In genomic region chr19:25428338-25428962, GRCm38 (mm10) we compare ENCODE assay signal across 24 mouse cellular contexts.
DNase-seq lines count a peak whose midpoint lies in the region; ATAC-seq and TF ChIP-seq lines count a peak whose summit lies in the region.
"Had no signal": no experiment of that assay in that cellular context is flagged by ENCODE, and none has a peak within 500 bp of the region (broad histone marks: within the 10 kb centered on the region; RNA-seq: fewer than 3 reads in every experiment).

No protein-coding gene starts in this region.

- no peak overlapping the region for H3K4me2 ChIP-seq in heart, embryonic 13.5 days
- H3K4me2 ChIP-seq in myocyte (ENCODE audit: low read depth) = peak overlapping the region; percentile 50
- no peak overlapping the region for H3K4me2 ChIP-seq in kidney, embryonic 16.5 days (replicated peaks; ENCODE audit: low read depth, low read length)
- H3K4me2 ChIP-seq: limb, embryonic 15.5 days; lung, embryonic 14.5 days; midbrain, embryonic 12.5 days; neural tube, embryonic 12.5 days had no signal

- no peak for ATAC-seq in heart, embryonic 13.5 days (ENCODE audit: extremely low read depth, insufficient number of reproducible peaks, low FRiP score, low TSS enrichment)
- ATAC-seq in Patski = peak; percentile 92
- no peak for ATAC-seq in kidney, embryonic 16.5 days (ENCODE audit: low FRiP score, low TSS enrichment)
- ATAC-seq: forebrain, embryonic 14.5 days; hindbrain, postnatal 0 days; intestine, embryonic 16.5 days had no signal

- H3K27me3 ChIP-seq in heart, embryonic 13.5 days (replicated peaks) = no peaks in the 10 kb centered on the region
- H3K27me3 ChIP-seq in C2C12 (ENCODE audit: control insufficient read depth, insufficient read depth, insufficient read length) (no peaks in the 10 kb centered on the region), Patski (no peaks in the 10 kb centered on the region), myocyte (ENCODE audit: control insufficient read depth, insufficient read depth, insufficient read length) (no peaks in the 10 kb centered on the region)
- no peaks in the 10 kb centered on the region for H3K27me3 ChIP-seq in kidney, embryonic 16.5 days (ENCODE audit: insufficient read depth, low read length)
- H3K27me3 ChIP-seq: limb, embryonic 15.5 days; midbrain, embryonic 12.5 days; neural tube, embryonic 12.5 days had no signal

- in situ Hi-C loops in Patski (cut with MboI; ENCODE audit: low pct_unique_long_range_greater_than_20kb) = no loop called here

- no peak for DNase-seq in heart, postnatal 10 days
- no peak for DNase-seq in Patski (ENCODE audit: low read depth, low spot score)
- DNase-seq in left cerebral cortex, adult 8-10 months (ENCODE audit: low spot score in 2 of 2) = no peak
- DNase-seq: cerebellum, adult 9-10 months; gastrocnemius, adult 2 months; heart, postnatal 14 days; kidney, adult 9 months; kidney, postnatal 36 days; left cerebral cortex, postnatal 4 days; lung, embryonic 14.5 days; right cerebral cortex, postnatal 14 days; spleen, adult 18-20 months; thymus, postnatal 36 days had no signal

- 84% methylated on average over 13 of the region's 13 CpGs for WGBS in heart, embryonic 13.5 days
- 71% methylated on average over 13 of the region's 13 CpGs for WGBS in kidney, embryonic 16.5 days

- intact Hi-C loops in heart, postnatal 10 days (cut with DNase I) = no loop called here

- H3K79me2 ChIP-seq in C2C12 (ENCODE audit: control insufficient read depth, insufficient read depth) (no peaks in the 10 kb centered on the region), myocyte (ENCODE audit: control insufficient read depth, insufficient read depth) (no peaks in the 10 kb centered on the region)

- H3K4me3 ChIP-seq in heart, embryonic 13.5 days = no peak overlapping the region
- no peak overlapping the region for H3K4me3 ChIP-seq in C2C12 (ENCODE audit: insufficient read depth, poor library complexity, severe bottlenecking)
- H3K4me3 ChIP-seq in myocyte = no peak overlapping the region
- no peak overlapping the region for H3K4me3 ChIP-seq in kidney, embryonic 16.5 days (ENCODE audit: low read length)
- H3K4me3 ChIP-seq: gastrocnemius, adult 2 months; limb, embryonic 15.5 days; midbrain, embryonic 12.5 days; neural tube, embryonic 12.5 days had no signal

- no peak overlapping the region for H3K9ac ChIP-seq in heart, embryonic 13.5 days
- H3K9ac ChIP-seq in kidney, embryonic 16.5 days (replicated peaks; ENCODE audit: low read length) = no peak overlapping the region
- H3K9ac ChIP-seq: limb, embryonic 15.5 days; liver, embryonic 14.5 days; lung, embryonic 14.5 days; midbrain, embryonic 12.5 days; neural tube, embryonic 12.5 days had no signal

- no peaks in the 10 kb centered on the region for H3K9me3 ChIP-seq in heart, embryonic 13.5 days
- no peaks in the 10 kb centered on the region for H3K9me3 ChIP-seq in kidney, embryonic 16.5 days (ENCODE audit: low read length)
- H3K9me3 ChIP-seq: limb, embryonic 15.5 days; midbrain, embryonic 12.5 days; neural tube, embryonic 12.5 days had no signal

- POLR2A ChIA-PET in Patski (lab: Charles Lee) = interaction anchor here (0.9 kb wide), 1 partner anchor 60 kb away, joined by 3 read pairs; no protein-coding TSS in a partner anchor

- TF ChIP-seq POLR2A in myocyte (IDR thresholded peaks at IDR 0.05; ENCODE audit: insufficient read length, low read depth) = no peak

- no peaks in the 10 kb centered on the region for H3K79me3 ChIP-seq in C2C12 (ENCODE audit: low read depth)

- H3K27ac ChIP-seq in heart, embryonic 13.5 days (replicated peaks) = 0 out of 2 replicates have a peak overlapping the region, but pooled peaks have one; percentile 40
- H3K27ac ChIP-seq in kidney, embryonic 16.5 days (ENCODE audit: low read length) = no peak overlapping the region
- H3K27ac ChIP-seq: gastrocnemius, adult 2 months; hindbrain, postnatal 0 days; limb, embryonic 15.5 days; liver, embryonic 14.5 days; midbrain, embryonic 12.5 days; neural tube, embryonic 12.5 days had no signal

- peaks cover 37% of the 10 kb centered on the region for H3K4me1 ChIP-seq in heart, embryonic 13.5 days
- peaks cover 7% of the 10 kb centered on the region for H3K4me1 ChIP-seq in kidney, embryonic 16.5 days (ENCODE audit: insufficient read depth, low read length)
- H3K4me1 ChIP-seq: midbrain, embryonic 12.5 days had no signal

- H3ac ChIP-seq in C2C12 (ENCODE audit: control insufficient read depth, insufficient read length, low read depth) (no peak overlapping the region), myocyte (ENCODE audit: control insufficient read depth, insufficient read length) (no peak overlapping the region)

- TF ChIP-seq CTCF in C2C12 (IDR thresholded peaks at IDR 0.05; ENCODE audit: control insufficient read depth, insufficient read depth, insufficient read length) (no peak), Patski (IDR thresholded peaks at IDR 0.05) (no peak)

- CTCF ChIA-PET in Patski (lab: Charles Lee) = interaction anchor here (1.1 to 1.4 kb wide), 3 partner anchors 18 to 84 kb away, joined by 3 read pairs; no protein-coding TSS in a partner anchor

- peaks cover 97% of the 10 kb centered on the region for H3K36me3 ChIP-seq in heart, embryonic 13.5 days
- H3K36me3 ChIP-seq in C2C12 (ENCODE audit: control insufficient read depth, insufficient read depth) = no peaks in the 10 kb centered on the region
- H3K36me3 ChIP-seq in myocyte (ENCODE audit: control insufficient read depth, insufficient read depth) = no peaks in the 10 kb centered on the region
- H3K36me3 ChIP-seq in kidney, embryonic 16.5 days (ENCODE audit: insufficient read depth, low read length) = peaks cover 43% of the 10 kb centered on the region

TF ChIP-seq in C2C12, 6 proteins besides CTCF, POLR2A, EP300 and RAD21:
- TF ChIP-seq MYOD1 (IDR thresholded peaks at IDR 0.05; ENCODE audit: control insufficient read depth, insufficient read length, low read depth) (peak; percentile 79), MYOG (IDR thresholded peaks at IDR 0.05; ENCODE audit: control insufficient read depth, extremely low read depth, insufficient read length) (no peak), USF1 (IDR thresholded peaks at IDR 0.05; ENCODE audit: low read depth) (peak; percentile 41), MAX (IDR thresholded peaks at IDR 0.05) (peak; percentile 92), FOSL1 (IDR thresholded peaks at IDR 0.05; ENCODE audit: insufficient read depth, low read length, poor library complexity, severe bottlenecking) (peak; percentile 87)

TF ChIP-seq in myocyte, 11 proteins besides CTCF, POLR2A, EP300 and RAD21:
- TF ChIP-seq USF1 (IDR thresholded peaks at IDR 0.05; ENCODE audit: low read depth) (peak; percentile 9), REST (IDR thresholded peaks at IDR 0.05; ENCODE audit: insufficient read depth, insufficient read length) (no peak), TCF3 (IDR thresholded peaks at IDR 0.05; ENCODE audit: insufficient read length, low read depth) (no peak), E2F4 (IDR thresholded peaks at IDR 0.05; ENCODE audit: insufficient read depth) (no peak), CEBPB (IDR thresholded peaks at IDR 0.05; ENCODE audit: insufficient read depth, poor library complexity, severe bottlenecking) (no peak), MYOD1 (IDR thresholded peaks at IDR 0.05; ENCODE audit: control insufficient read depth in 1 of 3, insufficient read length in 2 of 3, low read depth in 2 of 3) (peak in 2 of 3 experiments; percentile 27 to 74), MAX (IDR thresholded peaks at IDR 0.05; ENCODE audit: low read depth) (no peak), SRF (IDR thresholded peaks at IDR 0.05; ENCODE audit: control insufficient read depth, insufficient read length, low read depth) (no peak), TCF12 (IDR thresholded peaks at IDR 0.05; ENCODE audit: insufficient read depth, poor library complexity, severe bottlenecking) (peak; percentile 14), POLR2AphosphoS2 (IDR thresholded peaks at IDR 0.05; ENCODE audit: insufficient read length, low read depth) (no peak), MYOG (IDR thresholded peaks at IDR 0.05; ENCODE audit: control insufficient read depth in 1 of 3, insufficient read depth in 1 of 3, insufficient read length in 2 of 3, low read depth in 2 of 3) (peak in 2 of 3 experiments; percentile 45 to 79)
